In genomic region chr1:157247341-157247740, GRCm38 (mm10) we compare ENCODE assay signal across 21 mouse cellular contexts.
DNase-seq lines count a peak whose midpoint lies in the region; TF ChIP-seq lines count a peak whose summit lies in the region.
"Had no signal": no experiment of that assay in that cellular context is flagged by ENCODE, and none has a peak within 500 bp of the region (broad histone marks: within the 10 kb centered on the region; RNA-seq: fewer than 3 reads in every experiment).

No protein-coding gene starts in this region.

- H3K27ac ChIP-seq in layer of hippocampus, adult 2 months: peak overlapping the region; percentile 56
- H3K27ac ChIP-seq: embryonic facial prominence, embryonic 13.5 days; embryonic facial prominence, embryonic 15.5 days; forebrain, embryonic 13.5 days; forebrain, embryonic 15.5 days had no signal

- TF ChIP-seq CTCF in layer of hippocampus, adult 2 months (conservative IDR thresholded peaks at IDR 0.05): no peak

- no peak overlapping the region for H3K4me3 ChIP-seq in layer of hippocampus, adult 2 months
- H3K4me3 ChIP-seq: embryonic facial prominence, embryonic 13.5 days; embryonic facial prominence, embryonic 15.5 days; erythroblast, embryonic 14.5 days; forebrain, embryonic 13.5 days; forebrain, embryonic 15.5 days had no signal

- no peak for DNase-seq in layer of hippocampus, adult 2 months (ENCODE audit: low spot score in 2 of 2)
- no peak for DNase-seq in layer of hippocampus, postnatal 25 days (ENCODE audit: extremely low spot score in 1 of 2, low spot score in 1 of 2)
- DNase-seq in fat pad, adult 2 months (ENCODE audit: extremely low read depth, low read depth, low spot score): peak; percentile 88
- DNase-seq in gonadal fat pad, adult 2 months (ENCODE audit: low read depth): peak; percentile 92
- no peak for DNase-seq in frontal cortex, postnatal 25 days (ENCODE audit: low spot score in 2 of 2)
- DNase-seq: adrenal gland, adult 2 months; adrenal gland, postnatal 10 days; adrenal gland, postnatal 25 days; cerebellum, adult 11 months; cerebellum, adult 18-20 months; cerebellum, adult 8-10 months; cerebellum, adult 9-11 months; cerebellum, postnatal 14 days; cerebellum, postnatal 36 days; embryo, embryonic 11 days; forebrain, postnatal 0 days had no signal

Comparison
In these comparisons a context has a peak if more than half of its experiments do, and no peak if none do; other contexts are left out.
1. DNase-seq: peak in fat pad, adult 2 months (single experiment) and gonadal fat pad, adult 2 months (single experiment); none in layer of hippocampus, adult 2 months (0 of 2), layer of hippocampus, postnatal 25 days (0 of 2) and frontal cortex, postnatal 25 days (0 of 2).